Mouse (Mus musculus): ENCODE data around the gene Med22. TPM values are rescaled to one million over a fixed set of nuclear protein-coding genes. Genes with fewer than 3 reads are reported as not detected.
"Not testable (repeated sequence)": the region's sequence is repeated elsewhere in the genome, so short reads cannot be mapped to it uniquely, and the experiment has no call there.

Med22 gene
- total RNA-seq, 2 experiments from 2014 or later: 14.4 to 17.2 TPM

DNA sequence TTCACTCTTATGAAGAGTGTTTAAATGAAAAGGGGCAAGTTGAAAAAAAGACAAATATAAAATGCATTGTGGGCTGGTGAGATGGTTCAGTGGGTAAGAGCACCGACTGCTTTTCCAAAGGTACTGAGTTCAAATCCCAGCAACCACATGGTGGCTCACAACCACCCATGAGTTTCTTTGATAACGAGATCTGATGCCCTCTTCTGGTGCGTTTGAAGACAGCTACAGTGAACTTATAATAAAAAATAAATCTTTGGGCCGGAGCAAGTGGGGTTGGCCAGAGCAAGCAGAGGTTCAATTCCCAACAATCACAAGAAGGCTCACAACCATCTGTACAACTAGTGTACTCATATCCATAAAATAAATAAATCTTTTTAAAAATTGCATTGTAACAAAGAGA lies 14.6 kb downstream of the Med22 start:
- no peak for DNase-seq
- intact Hi-C loops (cut with DNase I): no loop called here

DNA sequence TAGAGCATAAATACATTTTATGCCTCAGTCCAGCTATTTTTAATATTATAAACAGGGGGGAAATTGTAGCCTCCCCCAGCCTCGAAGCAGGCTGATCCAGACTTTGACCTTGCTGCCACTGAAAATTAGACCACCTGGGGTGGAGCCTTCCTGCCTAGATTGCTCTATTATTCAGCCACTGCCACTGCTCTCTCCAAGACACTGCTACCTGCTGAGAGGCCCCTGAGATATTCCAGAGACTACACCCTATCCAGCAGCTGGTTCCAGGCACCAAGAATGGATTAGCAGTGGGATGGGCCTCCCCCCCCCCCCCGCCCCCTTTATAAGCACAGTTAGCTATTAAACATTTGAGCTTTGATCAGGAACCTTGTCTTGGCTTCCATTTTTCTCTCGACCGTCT lies 24.3 kb downstream of the Med22 start:
- DNase-seq; intact Hi-C loops (cut with DNase I): not testable (repeated sequence)

GRCm38 (mm10) chr2:26885541-26885940 lies 24.9 kb downstream of the Med22 start:
- DNase-seq; intact Hi-C loops (cut with DNase I): not testable (repeated sequence)

DNA sequence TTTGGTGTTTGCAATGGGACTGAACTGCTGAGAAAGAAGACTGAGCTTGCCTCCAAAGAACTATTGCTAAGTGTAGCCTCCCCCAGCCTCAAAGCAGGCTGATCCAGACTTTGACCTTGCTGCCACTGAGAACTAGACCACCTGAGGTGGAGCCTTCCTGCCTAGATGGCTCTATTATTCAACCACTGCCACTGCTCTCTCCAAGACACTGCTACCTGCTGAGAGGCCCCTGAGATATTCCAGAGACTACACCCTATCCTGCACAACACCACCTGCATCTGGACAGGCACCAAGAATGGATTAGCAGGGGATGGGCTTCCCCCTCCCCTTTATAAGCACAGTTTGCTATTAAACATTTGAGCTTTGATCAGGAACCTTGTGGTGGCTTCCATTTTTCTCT lies 31.9 kb downstream of the Med22 start:
- no peak for DNase-seq
- intact Hi-C loops (cut with DNase I): no loop called here

- DNase-seq: no peak
- intact Hi-C loops (cut with DNase I): no loop called here
Measured at GRCm38 (mm10) chr2:26870666-26871065, 39.8 kb downstream of the Med22 start.

DNA sequence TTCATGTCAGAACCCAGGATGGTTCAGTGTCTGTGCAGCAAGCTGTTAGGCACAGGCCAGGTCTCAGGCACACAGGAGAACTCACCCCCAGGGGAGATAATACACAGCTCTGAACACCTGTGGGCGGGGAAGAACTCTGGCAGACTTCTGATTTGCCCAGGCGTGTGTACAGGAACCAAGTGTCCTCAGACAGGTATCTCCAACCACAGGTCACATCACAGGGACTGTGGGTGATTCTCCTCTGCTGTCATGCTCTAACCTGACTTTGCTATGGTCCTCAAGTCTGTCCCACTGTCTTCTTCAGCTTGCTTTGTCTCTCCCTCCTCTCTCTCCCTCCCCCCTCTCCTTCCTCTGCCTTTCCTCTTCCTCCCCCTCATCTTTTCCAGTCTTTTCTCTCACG lies 45.6 kb downstream of the Med22 start, which contains the start of gene Abo:
Gene Abo (minus strand): TSS at position 101 of the 400 bp plus-strand sequence.
- intact Hi-C loops (cut with DNase I): no loop called here
- no peak for DNase-seq

- intact Hi-C loops (cut with DNase I): no loop called here
- no peak for DNase-seq
Measured at GRCm38 (mm10) chr2:26862856-26863255, 47.6 kb downstream of the Med22 start.

Other genes starting within 250 kb of the Med22 start
- not detected for gene Lcn4, start 239.4 kb downstream of the Med22 start, total RNA-seq (2021)
- not detected for gene Abo, start 45.7 kb downstream of the Med22 start, total RNA-seq (2021)
- 10 to 100 TPM in 1 of 2 experiments, 1 to 10 TPM in 1; 9.1 to 11.1 TPM for gene Surf6, start 7.8 kb downstream of the Med22 start, total RNA-seq (2021)
- gene Rpl7a, start 87 bp upstream of the Med22 start, total RNA-seq (2021): 100 to 1,000 TPM; 206 to 267 TPM
- 10 to 100 TPM; 10.7 to 12.3 TPM for gene Surf2, start 5.7 kb upstream of the Med22 start, total RNA-seq (2021)
- gene Surf1, start 5.9 kb upstream of the Med22 start, total RNA-seq (2021): 10 to 100 TPM; 35.5 to 38.8 TPM
- 10 to 100 TPM; 66.4 to 71.4 TPM for gene Surf4, start 23.3 kb upstream of the Med22 start, total RNA-seq (2021)
- not detected for gene Stkld1, start 23.4 kb upstream of the Med22 start, total RNA-seq (2021)
- 10 to 100 TPM; 13.6 to 17.1 TPM for gene Rexo4, start 53.7 kb upstream of the Med22 start, total RNA-seq (2021)
- not detected for gene Adamts13, start 62.7 kb upstream of the Med22 start, total RNA-seq (2021)
- gene Cacfd1, start 99.2 kb upstream of the Med22 start, total RNA-seq (2021): 10 to 100 TPM; 27.0 to 30.6 TPM
- not detected for gene Slc2a6, start 117.3 kb upstream of the Med22 start, total RNA-seq (2021)
- 1 to 10 TPM; 2.0 to 5.7 TPM for gene Mymk, start 161.5 kb upstream of the Med22 start, total RNA-seq (2021)
- gene Adamtsl2, start 168.7 kb upstream of the Med22 start, total RNA-seq (2021): 10 to 100 TPM in 1 of 2 experiments, 1 to 10 TPM in 1; 7.7 to 10.4 TPM
- gene Fam163b, start 231.8 kb upstream of the Med22 start, total RNA-seq (2021): not detected